Mouse (Mus musculus) liver, embryonic 14.5 days (tissue): ENCODE results near the gene Pls3.

Source experiments
- CTCF ChIP-seq: IDR thresholded peaks from 2 replicates; pipeline ENCODE4 v1.5.1; 2016; ENCODE audit warnings: antibody characterized with exemption, low read depth, control low read depth
- EP300 ChIP-seq: IDR thresholded peaks from 2 replicates; pipeline ENCODE4 v1.6.1; 2016; ENCODE audit warnings: antibody characterized with exemption, low read depth

GRCm38 (mm10) chrX:75814958-75815357 lies 60.0 kb downstream of the Pls3 start:
- no peak for TF ChIP-seq CTCF
- no peak for TF ChIP-seq EP300
